Mouse (Mus musculus) brain, embryonic 14.5 days (tissue): ENCODE measurements around the gene Onecut1.

Experiments used
- CTCF ChIP-seq: fragments of 200-500 bp; IDR thresholded peaks from 2 replicates; pipeline ENCODE4 v1.5.1; 2012; ENCODE audit warnings: inconsistent platforms, mild to moderate bottlenecking, moderate library complexity, borderline replicate concordance; ENCODE audit not compliant: insufficient read depth, insufficient read length; ENCODE audit errors: extremely low read depth
- POLR2A ChIP-seq: fragments of 200-500 bp; IDR thresholded peaks from 2 replicates; pipeline ENCODE4 v1.6.1; 2012; ENCODE audit warnings: mild to moderate bottlenecking, inconsistent platforms, borderline replicate concordance; ENCODE audit not compliant: poor library complexity, insufficient read depth, insufficient read length, severe bottlenecking; ENCODE audit errors: extremely low read depth

DNA sequence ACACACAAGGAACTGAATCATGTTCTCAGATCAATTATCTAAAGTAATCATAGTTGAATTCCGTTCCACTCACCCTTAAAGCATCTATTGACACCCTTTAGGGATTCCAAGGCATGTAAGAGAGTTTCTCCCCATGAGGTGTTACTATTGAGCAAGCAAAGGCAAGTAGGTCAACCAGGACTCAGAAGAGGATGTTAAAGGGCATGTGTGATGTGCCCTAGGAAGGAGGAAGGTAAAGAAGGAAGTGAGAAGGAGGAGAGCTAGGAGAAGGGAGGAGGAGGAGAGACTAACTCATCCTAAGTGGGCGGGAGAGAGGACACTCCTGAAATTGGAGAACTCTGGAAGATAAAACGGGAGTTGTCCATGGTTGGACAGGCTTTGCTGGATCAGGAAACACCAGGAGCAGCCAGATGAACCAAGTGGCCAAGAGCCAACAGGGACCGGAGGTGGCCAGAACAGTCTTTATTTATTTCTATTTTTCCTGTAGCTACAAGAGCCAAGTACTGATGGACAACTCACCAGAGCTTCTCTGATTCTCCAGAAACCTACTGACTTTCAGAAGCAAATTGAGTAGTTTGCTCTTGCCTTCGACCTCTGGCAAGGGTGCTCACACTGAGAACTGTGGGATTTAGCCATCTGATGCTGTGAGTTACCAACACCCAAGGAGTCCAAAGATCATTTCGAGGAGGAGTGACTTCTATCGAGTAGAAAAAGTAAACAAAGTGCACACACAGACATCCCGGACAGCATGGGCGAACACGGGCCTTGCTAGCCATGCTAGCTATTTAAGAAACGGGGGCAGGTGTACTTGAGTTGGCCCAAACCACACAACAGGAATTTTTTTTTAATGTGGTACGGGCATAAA is 77.2 kb downstream of the Onecut1 start:
- TF ChIP-seq CTCF = no peak
- TF ChIP-seq POLR2A = no peak
